ENCODE assay signal across 1 mouse cellular context in the genomic region with DNA sequence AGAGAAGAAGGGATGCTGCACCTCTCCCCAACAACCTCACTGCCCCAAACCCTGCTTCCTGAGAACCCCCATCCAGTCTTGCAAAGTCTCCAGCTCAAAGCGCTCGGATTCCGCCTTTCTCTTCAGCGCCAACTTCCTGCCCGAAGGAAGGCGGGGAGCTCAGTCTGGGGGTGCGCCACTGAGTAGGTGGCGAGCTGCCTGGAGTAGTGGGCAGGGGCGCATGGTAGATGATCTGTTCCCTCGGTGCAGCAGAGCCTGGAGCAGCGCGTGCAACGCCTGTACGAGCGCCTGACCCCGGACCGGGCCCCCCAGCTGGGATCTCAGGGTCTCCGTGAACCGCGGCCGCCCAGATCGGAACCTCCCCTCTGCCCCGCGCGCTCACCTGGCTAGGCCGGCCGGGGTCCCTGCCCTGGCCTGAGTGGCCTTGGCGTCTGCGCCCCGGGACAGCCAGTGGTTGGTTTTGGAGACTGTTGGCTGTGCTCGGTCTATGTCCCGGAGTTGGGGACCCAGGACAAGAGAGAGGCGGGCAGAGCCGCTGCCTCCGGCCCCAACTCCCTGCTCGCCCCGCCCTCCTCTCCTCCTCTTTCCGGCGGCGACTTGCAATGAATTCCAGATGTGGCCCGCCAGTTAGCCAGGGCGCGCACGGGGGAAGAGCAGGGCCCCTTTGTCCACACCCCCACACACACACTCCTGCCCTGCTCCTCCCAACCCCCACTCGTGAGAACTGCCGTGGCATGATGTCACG.
TF ChIP-seq lines count a peak whose summit lies in the region.

Gene S1pr2, minus strand, starts transcription at position 566 of the 745 bp plus-strand sequence.

TF ChIP-seq in CH12.LX, 34 proteins besides CTCF, POLR2A, EP300 and RAD21 (continued from another document):
- TF ChIP-seq POLR2AphosphoS2 (IDR thresholded peaks at IDR 0.05; ENCODE audit: low read depth, low read length) (no peak), KAT2A (IDR thresholded peaks at IDR 0.05; ENCODE audit: insufficient replicate concordance, low read length) (no peak), IRF4 (IDR thresholded peaks at IDR 0.05; ENCODE audit: low read depth, low read length) (peak; percentile 57; the same call in 1 of the 2 replicates), E2F4 (IDR thresholded peaks at IDR 0.05; ENCODE audit: insufficient replicate concordance, low read depth, low read length) (no peak), NELFE (IDR thresholded peaks at IDR 0.05; ENCODE audit: low read depth, low read length) (no peak), TBP (conservative IDR thresholded peaks at IDR 0.05; ENCODE audit: low read depth, low read length) (no peak), MXI1 (IDR thresholded peaks at IDR 0.05; ENCODE audit: low read depth, low read length) (peak; percentile 23; the same call in 1 of the 2 replicates), SIN3A (IDR thresholded peaks at IDR 0.05; ENCODE audit: low read length) (no peak), USF2 (conservative IDR thresholded peaks at IDR 0.05; ENCODE audit: low read depth, low read length) (no peak), TCF12 (IDR thresholded peaks at IDR 0.05; ENCODE audit: low read depth, low read length) (peak; percentile 36; the same call in 1 of the 2 replicates), MAZ (IDR thresholded peaks at IDR 0.05; ENCODE audit: low read depth, low read length) (peak; percentile 78), RCOR1 (conservative IDR thresholded peaks at IDR 0.05; ENCODE audit: low read depth, low read length) (no peak), PAX5 (IDR thresholded peaks at IDR 0.05; ENCODE audit: low read length) (no peak), USF1 (IDR thresholded peaks at IDR 0.05; ENCODE audit: low read depth, low read length) (no peak), JUN (IDR thresholded peaks at IDR 0.05; ENCODE audit: insufficient read depth, low read depth, low read length) (no peak), BHLHE40 (IDR thresholded peaks at IDR 0.05; ENCODE audit: low read depth, low read length) (peak; percentile 65), ZC3H11A (IDR thresholded peaks at IDR 0.05; ENCODE audit: low read depth, low read length) (no peak), MEF2A (IDR thresholded peaks at IDR 0.05; ENCODE audit: borderline replicate concordance, low read depth, low read length) (peak; percentile 49; the same call in 1 of the 2 replicates), MAFK (IDR thresholded peaks at IDR 0.05; ENCODE audit: insufficient replicate concordance, low read length) (no peak), NRF1 (IDR thresholded peaks at IDR 0.05; ENCODE audit: low read depth, low read length) (no peak)
